ENCODE assay signal across 8 mouse cellular contexts in genomic region chrX:75130467-75131160, GRCm38 (mm10). TPM values are rescaled to one million over a fixed set of nuclear protein-coding genes. Genes with fewer than 3 reads are reported as not detected.
DNase-seq lines count a peak whose midpoint lies in the region; ATAC-seq lines count a peak whose summit lies in the region.

Gene Mpp1 (minus strand): TSS chrX:75131016.

- peak; percentile 100 for ATAC-seq in forebrain, embryonic 14.5 days
- peak; percentile 100 for ATAC-seq in neural tube, embryonic 15.5 days (ENCODE audit: low FRiP score)

- peak within 1 kb of the TSS; percentile 58 for H3K4me2 ChIP-seq in forebrain, embryonic 14.5 days (ENCODE audit: low read length)
- H3K4me2 ChIP-seq in neural tube, embryonic 15.5 days, result peak within 1 kb of the TSS; percentile 65

- H3K9ac ChIP-seq in forebrain, embryonic 14.5 days (ENCODE audit: low read length), result peak within 1 kb of the TSS; percentile 60
- H3K9ac ChIP-seq in neural tube, embryonic 15.5 days (replicated peaks), result peak within 1 kb of the TSS; percentile 52

- DNase-seq in ES-CJ7 (ENCODE audit: low read depth, low spot score), result peak; percentile 87
- peak; percentile 60 for DNase-seq in cerebellum, adult 11 months
- DNase-seq in forebrain, embryonic 14.5 days (ENCODE audit: low spot score), result peak; percentile 88
- peak; percentile 76 to 77 for DNase-seq in heart, postnatal 14 days
- peak; percentile 68 for DNase-seq in layer of hippocampus, adult 11-12 months (ENCODE audit: low spot score)
- DNase-seq in lung, adult 18-20 months, result peak; percentile 85 to 89
- DNase-seq in testis, postnatal 14 days (ENCODE audit: low spot score), result peak; percentile 70

- H3K36me3 ChIP-seq in forebrain, embryonic 14.5 days (ENCODE audit: control insufficient read depth, insufficient read depth, low read length), result no peaks in the 10 kb centered on the region
- H3K36me3 ChIP-seq in neural tube, embryonic 15.5 days, result no peaks in the 10 kb centered on the region

- peak within 1 kb of the TSS; percentile 43 for H3K4me3 ChIP-seq in forebrain, embryonic 14.5 days (ENCODE audit: low read depth, low read length)
- H3K4me3 ChIP-seq in neural tube, embryonic 15.5 days (replicated peaks), result peak within 1 kb of the TSS; percentile 50

- no peak within 1 kb of the TSS for H3K27ac ChIP-seq in forebrain, embryonic 14.5 days (ENCODE audit: low read depth, low read length)
- peak within 1 kb of the TSS; percentile 66 for H3K27ac ChIP-seq in neural tube, embryonic 15.5 days (replicated peaks)

- intact Hi-C loops in heart, postnatal 14 days (cut with DNase I), result no loop called here

- H3K9me3 ChIP-seq in forebrain, embryonic 14.5 days (replicated peaks; ENCODE audit: control insufficient read depth, low read length), result no peaks in the 10 kb centered on the region
- no peaks in the 10 kb centered on the region for H3K9me3 ChIP-seq in neural tube, embryonic 15.5 days (replicated peaks)

- 28% methylated on average over 36 of the region's 36 CpGs for WGBS in forebrain, embryonic 14.5 days
- WGBS in neural tube, embryonic 15.5 days, result 19% methylated on average over 36 of the region's 36 CpGs

- no peaks in the 10 kb centered on the region; the same call in 1 of the 2 replicates for H3K4me1 ChIP-seq in forebrain, embryonic 14.5 days (ENCODE audit: control insufficient read depth, insufficient read depth, low read length)
- no peaks in the 10 kb centered on the region for H3K4me1 ChIP-seq in neural tube, embryonic 15.5 days

- H3K27me3 ChIP-seq in forebrain, embryonic 14.5 days (replicated peaks; ENCODE audit: control insufficient read depth, insufficient read depth, low read length), result no peaks in the 10 kb centered on the region
- H3K27me3 ChIP-seq in neural tube, embryonic 15.5 days (replicated peaks), result no peaks in the 10 kb centered on the region

RNA-seq across cellular contexts. Expression of gene Mpp1, which starts in this region (rescaled TPM):
- 17.6 and 21.5 TPM in 2 replicates for polyA plus RNA-seq in forebrain, embryonic 14.5 days (2014; fragmentation: Nextera tagmentation; extraction: Ambion mirVana)
- total RNA-seq in heart, postnatal 14 days (2021), result 10 to 100 TPM; 21.0 to 21.8 TPM
- polyA plus RNA-seq in neural tube, embryonic 15.5 days (2015; fragmentation: Nextera tagmentation; extraction: Ambion mirVana), result 32.6 and 44.6 TPM in 2 replicates
